Mouse (Mus musculus) telencephalon, adult 2 months (tissue): ENCODE measurements at regions not wholly inside any gene's neighbourhood (a gene's known extent, or its start where the extent isn't known, plus 50 kb on each side); places are given as distances from the start of the nearest gene placed in this dataset.

ENCODE experiments used
- DNase-seq: peaks from one replicate; pipeline ENCODE4 v3.0.0-alpha.2; 2011; ENCODE audit warnings: low read depth, low spot score

DNA sequence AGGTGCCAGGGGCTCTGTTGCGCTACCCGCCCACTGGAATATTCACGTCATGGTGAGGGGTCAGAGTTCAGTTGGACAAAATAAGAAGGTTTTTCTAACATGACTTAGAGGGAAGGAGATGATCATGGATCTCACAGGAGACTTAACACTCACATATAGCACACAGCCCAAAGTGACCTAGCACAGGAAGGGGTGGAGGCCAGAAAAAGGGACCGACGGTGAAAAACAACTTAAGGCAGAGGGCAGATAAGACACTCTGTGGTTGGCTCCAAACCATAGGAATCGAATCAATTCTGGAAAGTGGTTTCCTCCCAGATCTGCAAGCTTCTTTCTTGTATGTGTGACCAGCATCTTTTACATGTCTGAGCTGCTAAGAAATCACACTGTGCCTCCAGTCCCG lies 192.9 kb upstream of the 4930412O13Rik start:
- DNase-seq = no peak

DNA sequence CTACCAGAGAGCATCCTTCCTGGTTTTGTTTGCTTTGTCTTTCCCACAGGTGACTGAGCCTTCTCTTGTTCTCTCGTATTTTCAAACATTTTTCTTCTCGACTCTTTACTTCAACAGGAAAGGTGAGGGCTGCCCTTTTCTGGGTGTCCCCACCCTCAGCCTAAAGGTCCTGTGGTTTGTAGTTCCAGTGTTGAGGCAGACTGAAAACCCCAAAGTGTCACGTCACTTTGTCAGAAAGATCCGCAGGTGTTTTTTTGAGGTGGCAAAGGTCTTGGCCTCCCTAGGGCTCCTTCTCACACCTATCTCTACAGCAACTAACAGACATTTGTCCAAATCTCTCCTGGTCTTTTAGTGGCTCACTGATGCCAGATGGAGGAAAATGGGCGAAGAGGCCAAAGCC lies 191.5 kb upstream of the 4930412O13Rik start:
- no peak for DNase-seq

DNA sequence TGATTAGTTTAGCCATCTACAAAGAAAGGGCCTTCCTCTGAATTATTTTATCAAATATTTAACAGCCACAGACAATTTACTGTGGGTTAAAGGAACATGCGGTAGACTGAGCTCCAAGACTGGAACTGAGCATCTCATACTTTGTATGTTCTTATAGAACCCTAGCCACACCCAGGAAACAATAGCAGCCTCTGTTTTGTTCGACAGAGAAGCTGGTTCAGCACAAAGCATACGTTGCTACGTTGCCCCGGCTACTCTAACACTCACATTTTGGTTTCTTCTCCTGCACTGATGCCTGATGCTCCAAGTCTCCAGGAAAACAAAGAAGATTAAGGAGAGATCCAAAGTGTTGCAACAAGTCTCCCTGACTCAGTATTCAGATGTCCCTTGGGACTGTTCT lies 189.5 kb upstream of the 4930412O13Rik start:
- DNase-seq = no peak

DNA sequence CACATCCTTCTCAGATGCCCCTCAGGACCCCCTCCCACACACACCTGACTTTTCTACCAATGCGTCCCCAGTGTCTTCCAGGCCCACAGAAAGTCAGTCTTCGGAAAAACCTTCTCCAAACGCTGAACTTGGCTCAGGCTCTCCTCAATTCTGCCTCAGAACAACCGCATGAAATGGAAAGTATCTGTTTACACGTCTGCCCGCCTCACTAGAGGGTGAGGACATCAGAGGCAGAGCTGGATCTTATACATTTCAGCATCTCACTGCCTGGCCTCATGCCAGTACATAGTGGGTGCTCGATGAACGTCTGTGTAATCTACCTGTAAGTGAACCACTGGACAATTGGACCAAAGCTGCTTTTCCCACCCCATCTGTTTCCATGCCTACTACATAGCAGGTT lies 189.1 kb upstream of the 4930412O13Rik start:
- DNase-seq = no peak

DNA sequence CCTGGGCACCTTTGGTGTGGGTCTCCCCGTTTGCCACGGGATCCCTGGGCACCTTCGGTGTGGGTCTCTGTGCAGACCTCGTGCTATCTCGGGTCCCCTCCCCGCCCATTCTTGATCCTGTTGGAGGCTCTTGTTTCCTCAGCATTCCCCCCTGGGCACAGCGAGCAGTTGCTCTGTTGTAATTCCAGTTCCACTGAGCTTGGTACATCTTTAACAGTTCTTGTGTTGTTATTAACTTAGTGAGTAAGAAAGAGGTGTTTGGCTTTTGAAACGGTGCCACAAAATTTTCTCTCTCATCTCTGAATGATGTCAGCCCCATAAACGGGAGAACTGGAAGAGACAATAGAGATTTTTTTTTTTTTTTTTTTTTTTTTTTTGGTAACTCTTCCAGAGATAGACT lies 187.7 kb upstream of the 4930412O13Rik start:
- no peak for DNase-seq

DNA sequence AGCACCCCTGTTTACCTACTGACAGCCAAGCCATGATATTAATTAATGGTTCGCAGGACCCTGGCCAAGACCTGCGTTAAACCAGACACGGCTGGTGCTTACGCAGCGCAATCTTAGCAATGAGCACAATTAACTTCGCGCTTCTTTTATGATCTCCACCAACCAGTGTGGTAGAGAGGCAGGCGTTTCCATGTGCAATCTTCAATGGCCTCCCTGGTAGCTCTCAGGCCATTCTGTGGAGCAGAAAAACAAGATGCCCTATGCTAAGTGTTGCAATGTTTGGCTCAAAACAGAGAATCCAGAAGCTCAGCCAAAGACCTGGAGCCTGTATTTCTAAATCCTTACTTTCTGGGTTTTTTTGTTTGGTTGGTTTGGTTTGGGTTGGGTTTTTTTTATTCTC lies 186.9 kb upstream of the 4930412O13Rik start:
- no peak for DNase-seq

DNA sequence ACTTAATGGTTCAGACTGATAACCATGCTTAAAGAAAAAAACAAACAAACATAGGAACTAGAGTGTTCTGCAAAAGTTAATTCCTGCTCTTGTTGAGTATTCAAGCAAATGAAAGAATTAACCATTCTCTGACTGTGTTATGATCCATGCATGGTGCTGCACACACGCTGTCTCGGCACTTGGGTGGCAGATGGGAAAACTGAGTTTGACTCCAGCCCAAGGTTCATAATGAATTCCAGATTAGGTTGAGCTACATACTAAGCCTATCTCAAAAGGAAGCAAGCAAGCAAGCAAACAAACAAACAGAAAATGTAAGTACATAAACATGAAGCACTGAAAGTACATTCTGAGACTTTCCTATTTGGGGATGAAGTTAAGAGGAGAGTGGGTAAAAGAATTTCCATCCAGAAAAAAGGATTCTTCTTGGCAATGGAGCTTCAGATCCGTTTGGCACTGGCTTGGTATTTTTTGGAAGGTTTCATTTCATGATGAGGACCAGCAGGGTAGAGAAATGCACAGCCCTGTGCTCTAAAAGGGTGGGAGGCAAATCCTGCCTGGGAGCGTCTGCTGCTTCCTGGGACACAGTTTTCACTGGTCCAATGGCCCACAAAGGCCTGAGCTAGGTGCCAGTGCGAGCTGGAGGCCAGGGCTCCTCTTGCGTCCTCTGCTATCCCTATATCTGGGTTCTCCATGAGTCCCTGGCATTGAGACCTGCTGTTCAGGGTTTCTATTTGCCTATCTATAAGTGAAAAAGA lies 183.3 kb upstream of the 4930412O13Rik start:
- DNase-seq = no peak

DNA sequence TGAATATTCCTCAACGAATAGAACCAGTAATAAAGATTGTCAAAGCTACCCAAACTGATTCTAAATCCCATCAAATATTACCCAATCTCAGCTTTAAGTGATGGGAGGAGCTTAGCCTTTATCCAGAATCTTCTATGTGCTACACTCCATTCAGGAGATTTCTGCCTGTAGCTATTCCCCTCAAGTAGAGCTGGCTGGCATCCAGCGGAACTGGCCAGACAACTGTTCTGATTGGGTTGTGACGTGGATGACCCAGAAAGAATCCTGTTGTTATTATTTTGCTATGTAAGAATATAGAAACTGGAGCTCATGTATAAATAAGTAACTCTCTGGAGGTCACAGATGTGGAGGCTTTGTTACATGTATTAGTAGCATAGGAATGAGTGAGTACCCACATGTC lies 176.8 kb upstream of the 4930412O13Rik start:
- DNase-seq = no peak

DNA sequence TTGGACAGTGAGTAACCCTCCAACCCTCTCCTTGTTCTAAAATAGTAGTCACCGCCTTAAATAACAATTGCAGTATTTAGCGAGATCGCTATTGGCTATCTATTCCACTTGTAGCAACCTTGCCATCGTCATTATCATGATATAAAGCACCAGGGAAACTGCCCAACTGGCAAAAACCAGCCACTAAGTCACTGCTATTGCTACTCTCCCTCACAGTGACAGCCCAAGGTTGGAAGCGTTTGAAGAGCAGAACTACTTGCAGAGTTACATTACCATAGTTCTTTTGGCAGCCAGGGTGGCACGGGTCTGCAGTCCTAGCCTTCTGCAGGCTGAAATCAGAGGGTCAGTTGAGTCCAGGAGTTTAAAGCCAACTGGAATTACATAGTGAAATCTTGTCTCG lies 171.6 kb upstream of the 4930412O13Rik start:
- DNase-seq = no peak

DNA sequence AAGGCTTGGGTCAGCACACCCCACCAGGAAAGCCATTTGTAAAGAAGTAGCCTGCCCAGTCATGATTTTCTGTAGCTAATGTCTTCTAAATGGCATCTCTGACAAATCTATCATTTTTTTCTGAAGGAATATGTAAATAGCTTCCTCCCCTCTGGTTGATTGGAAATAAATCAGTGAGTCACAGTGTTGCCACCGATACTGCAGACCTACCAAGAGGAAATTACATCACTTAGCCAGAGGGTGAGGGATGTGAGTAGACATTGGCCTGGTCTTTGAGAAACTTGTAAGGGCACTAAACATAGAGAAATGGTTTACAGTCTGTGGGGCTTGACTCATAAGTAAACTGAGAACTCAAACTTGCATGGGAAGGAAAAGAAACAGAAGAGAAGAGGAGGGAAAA lies 163.1 kb upstream of the 4930412O13Rik start:
- no peak for DNase-seq

DNA sequence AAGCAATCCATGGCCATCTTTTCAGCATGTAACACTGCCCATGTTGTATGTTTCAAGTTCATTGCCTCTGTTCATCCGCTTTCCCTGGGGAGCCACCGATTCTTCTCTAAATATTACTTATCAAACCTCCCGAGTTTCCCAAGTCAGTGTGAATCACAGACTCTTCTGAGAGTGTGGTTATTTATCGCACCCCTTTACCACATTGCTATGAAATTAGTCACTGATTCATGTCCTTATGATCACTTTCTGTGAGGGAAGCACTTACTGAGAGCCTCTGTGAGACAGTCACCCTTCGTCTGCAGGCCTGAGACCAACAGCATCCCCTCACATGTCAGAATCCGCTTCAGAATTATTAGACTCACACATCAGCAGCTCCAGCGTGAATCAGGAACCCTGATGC lies 147.8 kb upstream of the 4930412O13Rik start:
- no peak for DNase-seq

DNA sequence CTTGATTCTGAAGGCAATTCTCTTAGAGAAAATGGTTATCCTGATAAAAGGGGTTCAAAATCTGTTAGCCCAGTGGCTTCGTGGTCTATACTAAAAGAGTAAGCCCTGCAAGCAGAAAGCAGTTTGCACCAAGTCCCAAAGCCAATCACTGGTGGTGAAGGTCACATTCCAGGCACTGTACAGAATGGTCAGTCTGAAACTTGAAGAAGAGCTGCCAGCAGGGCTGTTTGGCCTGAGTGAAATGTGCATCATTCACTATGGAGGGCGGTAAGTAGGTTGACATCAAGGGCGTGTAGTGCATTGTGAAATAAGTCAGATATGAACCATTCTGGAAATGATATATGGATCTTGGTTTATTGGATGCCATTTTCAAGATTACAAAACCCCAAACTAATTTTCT lies 136.9 kb upstream of the 4930412O13Rik start:
- DNase-seq = no peak

DNA sequence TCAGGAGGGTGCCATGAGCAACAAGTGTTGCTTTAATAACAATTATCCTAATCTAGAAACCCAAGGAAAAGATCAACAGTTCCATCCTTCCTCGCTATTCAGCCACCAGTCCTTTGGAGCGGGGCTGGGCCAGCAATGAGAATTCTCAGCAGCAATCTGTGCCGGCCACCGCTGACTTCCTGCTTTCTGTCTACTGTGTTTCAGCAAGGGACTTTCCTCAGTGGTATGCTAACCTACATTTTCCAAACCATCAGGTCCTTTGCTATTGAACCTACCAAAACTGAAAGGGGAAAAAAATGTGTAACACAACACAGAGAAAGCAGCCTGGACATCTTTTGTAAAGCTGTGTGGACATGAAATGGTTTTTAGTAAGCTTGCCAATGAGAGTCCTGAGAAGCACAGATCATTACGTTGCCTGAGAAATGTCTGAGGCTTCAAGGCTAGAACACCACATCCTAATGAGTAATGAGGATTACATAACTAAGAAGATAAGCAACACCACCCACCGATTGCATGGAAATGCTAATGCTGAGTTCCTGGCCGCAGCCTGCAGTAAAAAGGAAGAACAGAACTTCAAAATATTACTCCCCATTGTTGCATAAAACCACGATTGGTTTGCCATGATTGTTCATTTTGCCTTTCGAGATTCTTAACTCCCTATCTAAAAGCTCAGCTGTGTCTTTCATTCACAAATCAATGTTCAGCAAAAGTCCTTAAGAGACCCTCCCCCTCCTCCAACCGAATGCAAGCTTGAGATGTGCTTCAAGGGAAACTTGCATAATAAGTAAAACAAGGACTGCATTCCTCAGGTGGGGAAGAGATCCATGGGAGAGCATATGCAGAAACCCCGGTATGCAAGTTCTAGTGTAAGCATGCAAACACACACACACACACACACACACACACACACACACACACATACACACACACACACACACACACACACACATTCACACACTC lies 130.9 kb upstream of the 4930412O13Rik start:
- DNase-seq = no peak

DNA sequence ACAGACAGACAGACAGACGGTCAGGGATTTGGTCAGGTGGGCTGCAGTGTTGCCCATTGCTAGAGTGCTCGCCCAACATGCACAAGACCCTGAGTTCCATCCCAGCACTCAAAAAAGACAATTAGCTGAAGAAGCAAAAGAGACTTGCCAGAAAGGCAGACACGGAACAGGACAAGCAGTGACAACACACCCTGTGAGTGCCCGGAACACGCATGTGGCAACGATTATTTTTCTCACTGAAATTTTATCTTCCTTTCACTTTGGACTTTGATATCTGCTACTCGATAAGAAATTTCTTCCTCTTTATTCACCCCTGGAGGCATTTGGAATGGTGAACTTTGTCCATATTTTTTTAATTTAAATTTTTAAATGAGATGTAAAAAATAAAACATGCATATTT lies 127.4 kb upstream of the 4930412O13Rik start:
- no peak for DNase-seq

DNA sequence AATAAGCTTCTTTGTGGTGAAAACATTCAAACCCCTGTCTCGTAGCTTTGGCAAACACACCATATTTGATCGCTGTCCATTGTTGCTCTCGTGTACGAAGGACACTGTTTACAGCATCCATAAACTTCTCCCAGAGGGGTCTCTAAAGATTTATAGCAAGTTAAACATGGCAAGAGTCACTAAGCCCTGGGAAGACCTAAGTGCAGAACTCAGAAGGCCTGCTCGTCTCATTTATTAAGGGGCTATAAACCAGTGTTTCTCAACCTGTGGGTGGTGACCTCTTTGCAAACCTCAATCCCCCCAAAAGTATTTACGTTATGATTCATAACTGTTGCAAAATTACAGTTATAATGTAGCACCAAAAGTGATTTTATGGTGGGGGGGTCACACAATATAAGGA lies 126.9 kb upstream of the 4930412O13Rik start:
- DNase-seq = no peak

DNA sequence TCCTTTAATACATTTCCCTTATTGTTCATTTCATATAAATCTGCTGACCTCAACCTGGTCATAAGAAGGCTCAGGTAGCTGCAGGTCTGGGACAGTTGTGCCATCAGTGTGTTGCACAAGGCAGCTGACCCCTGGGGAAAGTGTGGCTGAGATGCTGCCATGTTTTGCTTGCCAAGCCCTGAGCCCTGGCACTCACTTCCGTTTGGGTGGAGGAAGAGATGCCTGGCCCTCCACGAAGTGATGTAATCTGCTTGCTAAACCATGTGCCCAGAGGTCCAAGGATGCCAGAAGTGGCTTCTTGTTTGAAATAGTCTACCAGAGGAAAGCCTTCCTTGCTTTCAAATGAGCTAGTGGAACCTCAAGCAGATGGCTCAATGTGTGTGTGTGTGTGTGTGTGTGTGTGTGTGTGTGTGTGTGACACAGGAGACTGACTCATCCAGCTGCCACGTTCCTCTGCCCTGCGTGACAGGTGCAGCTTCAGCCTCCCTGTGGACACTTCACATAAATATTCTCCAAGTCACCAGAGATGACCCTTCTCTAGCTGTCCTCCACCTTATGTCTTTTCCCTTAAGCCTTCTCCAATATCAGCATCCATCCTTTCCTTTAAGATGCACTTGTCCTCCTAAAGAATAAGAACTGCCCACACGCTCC lies 123.2 kb upstream of the 4930412O13Rik start:
- no peak for DNase-seq

DNA sequence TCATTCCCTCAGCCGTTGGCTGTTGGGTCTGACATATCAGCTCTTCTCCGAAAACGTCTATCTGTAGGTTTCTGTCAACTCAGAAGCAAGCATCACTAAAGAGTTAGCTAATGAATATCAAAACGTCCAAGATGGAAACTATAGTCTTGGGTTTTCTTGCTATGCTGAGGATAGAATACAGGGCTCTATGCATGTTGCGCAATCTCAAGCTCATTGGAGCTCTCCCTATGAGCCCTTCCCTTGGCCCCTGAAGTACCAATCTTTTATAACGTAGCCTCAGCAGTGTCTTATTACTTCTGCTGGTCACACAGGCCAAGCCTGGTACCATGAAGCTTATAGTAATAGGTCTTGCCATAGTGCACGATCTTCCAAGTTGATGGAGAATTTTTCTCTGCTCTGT lies 122.1 kb upstream of the 4930412O13Rik start:
- DNase-seq = no peak

DNA sequence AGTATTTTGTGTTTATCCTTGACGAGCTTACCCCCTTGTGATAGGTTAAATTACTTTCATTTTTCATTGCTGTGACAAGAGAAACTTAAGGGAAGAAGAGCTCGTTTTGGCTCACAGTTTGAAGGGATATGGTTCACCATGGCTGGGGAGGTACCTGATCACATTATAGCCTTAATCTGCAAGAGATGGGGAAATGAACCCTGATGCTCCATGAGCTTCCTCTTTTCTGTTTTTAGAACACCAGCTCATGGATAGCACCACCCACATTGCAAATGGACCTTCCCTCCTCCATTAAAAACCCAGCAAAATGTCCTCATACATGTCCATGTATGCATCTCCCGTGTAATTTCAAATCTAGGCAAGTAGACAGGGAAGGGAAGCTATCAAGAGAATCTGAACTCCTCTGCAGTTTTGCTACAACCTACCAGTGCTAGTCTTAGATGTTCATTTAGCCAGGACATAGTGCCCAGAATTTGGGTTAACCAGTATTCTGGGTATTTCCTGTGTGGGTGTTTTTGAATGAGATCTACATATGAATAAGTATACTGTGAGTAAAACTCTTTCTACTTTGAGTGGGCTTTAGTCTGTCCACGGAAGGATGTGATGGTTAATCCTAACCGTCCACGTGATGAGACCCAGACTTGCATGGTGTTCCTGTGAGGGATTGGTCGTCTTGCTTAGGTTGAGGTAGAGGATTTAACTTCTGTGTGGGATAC lies 121.5 kb upstream of the 4930412O13Rik start:
- no peak for DNase-seq

DNA sequence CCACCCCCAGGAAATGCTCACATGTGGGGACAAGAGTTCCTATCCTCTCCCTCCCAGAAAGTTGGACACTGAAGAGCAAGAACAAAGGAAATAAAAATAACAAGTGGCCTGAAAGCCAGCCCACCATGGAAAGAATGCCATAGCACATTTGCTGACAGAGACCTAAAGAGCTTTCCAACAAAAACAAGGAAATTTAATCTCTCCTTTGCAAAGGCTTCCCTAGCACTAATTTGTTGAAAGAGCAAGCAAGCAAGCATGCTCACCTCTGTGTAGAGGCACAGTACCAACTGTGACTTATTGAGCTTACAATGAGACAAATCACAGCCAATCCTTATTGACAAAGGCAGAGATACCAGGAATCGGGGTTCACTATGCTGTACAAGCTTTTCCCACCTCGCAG lies 100.9 kb upstream of the 4930412O13Rik start:
- no peak for DNase-seq

DNA sequence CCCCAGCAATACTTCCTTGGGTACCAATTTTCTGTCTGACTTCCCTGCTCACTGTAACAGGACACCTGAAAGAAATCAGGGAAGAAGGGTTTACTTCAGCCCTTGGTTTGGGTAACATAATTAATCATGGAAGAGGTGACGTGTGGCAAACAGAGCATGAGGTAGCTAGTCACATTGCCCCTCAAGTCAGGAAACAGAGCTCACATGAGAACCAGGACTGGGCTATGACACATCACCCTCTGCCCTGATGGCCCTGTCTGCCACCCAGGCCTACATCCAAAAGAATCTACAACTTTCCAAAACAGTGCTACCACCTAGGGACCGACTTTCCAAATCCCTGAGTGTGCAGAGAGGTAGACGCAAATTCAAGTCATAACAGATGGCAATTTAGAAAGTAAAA lies 98.4 kb upstream of the 4930412O13Rik start:
- no peak for DNase-seq

DNA sequence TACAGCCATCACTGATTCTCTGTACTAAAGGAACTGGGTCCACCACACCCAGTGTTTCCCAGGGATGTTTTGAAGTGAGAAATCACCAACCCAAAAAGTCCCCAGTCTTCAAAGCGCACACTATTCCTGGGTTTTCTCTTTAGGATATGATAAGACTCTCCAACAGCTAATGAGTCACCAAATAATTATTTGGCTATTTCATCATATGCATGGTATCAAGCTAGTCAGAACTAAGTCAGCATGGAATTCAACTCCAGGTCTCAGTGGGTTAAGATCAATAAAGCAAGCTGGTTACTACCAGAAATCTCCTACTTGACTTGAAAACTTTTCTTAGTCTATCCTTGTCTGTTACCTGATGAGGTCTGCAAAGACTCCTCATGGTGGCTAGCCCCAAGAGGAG lies 89.1 kb upstream of the 4930412O13Rik start:
- DNase-seq = no peak

DNA sequence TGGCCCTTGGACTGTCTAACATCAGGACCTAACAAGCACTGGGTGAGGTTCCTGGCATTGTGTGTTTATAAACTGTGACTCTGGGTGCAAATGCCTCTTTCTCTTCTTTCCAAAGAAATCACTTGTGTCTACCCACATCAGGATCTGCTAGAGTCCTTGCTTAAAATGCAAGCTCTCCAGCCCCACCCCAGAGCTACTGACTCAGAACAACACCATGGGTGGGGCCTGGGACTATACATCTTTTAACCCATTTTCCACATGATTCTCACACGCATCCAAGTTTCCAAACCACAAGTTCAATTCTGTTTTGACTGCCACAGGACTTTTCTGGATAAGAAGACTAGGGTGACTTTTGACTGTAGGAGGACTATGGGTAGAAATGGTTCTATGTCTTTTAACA lies 88.7 kb upstream of the 4930412O13Rik start:
- DNase-seq = no peak
